Mouse (Mus musculus) thymus, adult 2 months (tissue): Measurements from ENCODE around the gene Gm13199.
A peak's percentile ranks its signal among the peaks of the same experiment; 100 is the strongest.

Experiments used
- CTCF ChIP-seq: fragments of 200-500 bp; IDR thresholded peaks from 2 replicates; pipeline ENCODE4 v1.5.1; 2012; ENCODE audit warnings: mild to moderate bottlenecking, control low read depth, low read length, moderate library complexity, borderline replicate concordance; ENCODE audit not compliant: control insufficient read depth, poor library complexity, insufficient read depth; ENCODE audit errors: extremely low read depth
- POLR2A ChIP-seq: fragments of 200-500 bp; IDR thresholded peaks from 2 replicates; pipeline ENCODE4 v1.6.1; 2012; ENCODE audit warnings: mild to moderate bottlenecking, low read length, control low read depth, moderate library complexity; ENCODE audit not compliant: control insufficient read depth, poor library complexity, insufficient read depth; ENCODE audit errors: extremely low read depth

- TF ChIP-seq CTCF (peak; percentile 60; the same call in 1 of the 2 replicates), POLR2A (peak; percentile 42; the same call in 1 of the 2 replicates)
These were observed 32.3 kb upstream of the Gm13199 start, which contains the start of gene Sec61a2 for GRCm38 (mm10) chr2:5894843-5895570.
